Mouse (Mus musculus) midbrain, embryonic 11.5 days (tissue): ENCODE data around the gene Tcf25. TPM values are rescaled to one million over a fixed set of nuclear protein-coding genes. Genes with fewer than 3 reads are reported as not detected.

ENCODE experiments used
- ATAC-seq: fragments of 200-750 bp; cut with Nextera tagmentation; 2 replicates; pipeline ENCODE4 v1.8.0; 2017; ENCODE audit warnings: moderate TSS enrichment, moderate library complexity; ENCODE audit not compliant: low FRiP score
- DNase-seq: peaks from one replicate; pipeline ENCODE4 v3.0.0; 2015; ENCODE audit warnings: low spot score; ENCODE audit errors: missing footprints
- H3K27ac ChIP-seq: fragments of 300-500 bp; sonication (generic); 2 replicates; pipeline ENCODE4 v1.5.1; 2014; ENCODE audit warnings: low read depth, low read length
- H3K27me3 ChIP-seq: fragments of 300-500 bp; sonication (generic); 2 replicates; pipeline ENCODE4 v1.6.1; 2014; ENCODE audit warnings: mild to moderate bottlenecking, low read length, moderate library complexity, mixed read lengths; ENCODE audit not compliant: control insufficient read depth, insufficient read depth
- H3K36me3 ChIP-seq: fragments of 300-500 bp; sonication (generic); 2 replicates; pipeline ENCODE4 v1.6.1; 2014; ENCODE audit warnings: mild to moderate bottlenecking, low read length, moderate library complexity, mixed read lengths; ENCODE audit not compliant: control insufficient read depth, insufficient read depth
- H3K4me1 ChIP-seq: fragments of 300-500 bp; sonication (generic); 2 replicates; pipeline ENCODE4 v1.6.1; 2014; ENCODE audit warnings: low read length; ENCODE audit not compliant: control insufficient read depth, insufficient read depth
- H3K4me2 ChIP-seq: fragments of 300-500 bp; sonication (generic); 2 replicates; pipeline ENCODE4 v1.6.1; 2014; ENCODE audit warnings: mild to moderate bottlenecking, moderate library complexity
- H3K4me3 ChIP-seq: fragments of 300-500 bp; sonication (generic); 2 replicates; pipeline ENCODE4 v1.5.1; 2014; ENCODE audit warnings: low read depth, low read length
- H3K9ac ChIP-seq: fragments of 300-500 bp; sonication (generic); 2 replicates; pipeline ENCODE4 v1.6.1; 2014; ENCODE audit warnings: low read length
- H3K9me3 ChIP-seq: fragments of 300-500 bp; sonication (generic); 2 replicates; pipeline ENCODE4 v1.6.1; 2016; ENCODE audit warnings: low read length; ENCODE audit not compliant: control insufficient read depth
- WGBS: fragments of 180-500 bp; shearing (Covaris S2); extraction: QIAGEN DNeasy Blood & Tissue Kit; methylation state at CpG from one replicate; pipeline ENCODE4 v1.1.7; 2014; 5-methylcytosine and 5-hydroxymethylcytosine counted together
- polyA plus RNA-seq: library from polyadenylated mRNA; unstranded; fragments of >200 nt; fragmentation: Nextera tagmentation; extraction: Ambion mirVana; gene quantifications from 2 replicates; pipeline ENCODE4 v1.2.1, GENCODE M21; 2014

Tcf25 gene
- polyA plus RNA-seq, 1 experiment from 2014 or later = 181 TPM

- ATAC-seq (no peak), DNase-seq (no peak)
- H3K4me1 ChIP-seq = no peaks in the 10 kb centered on the region
- no peak overlapping the region for H3K27ac ChIP-seq
- peaks cover 32% of the 10 kb centered on the region for H3K36me3 ChIP-seq
- H3K27me3 ChIP-seq = no peaks in the 10 kb centered on the region
- no peak overlapping the region for H3K4me3 ChIP-seq
- H3K9me3 ChIP-seq = no peaks in the 10 kb centered on the region
- no peak overlapping the region for H3K4me2 ChIP-seq
- H3K9ac ChIP-seq = no peak overlapping the region
- 96% methylated on average over 13 of the region's 13 CpGs for WGBS
These were observed 24.8 kb downstream of the Tcf25 start for GRCm38 (mm10) chr8:123398308-123398707.

GRCm38 (mm10) chr8:123401936-123402335, 28.4 kb downstream of the Tcf25 start:
- Histone ChIP-seq H3K9ac (no peak overlapping the region), H3K9me3 (no peaks in the 10 kb centered on the region), H3K4me2 (no peak overlapping the region), H3K27ac (no peak overlapping the region), H3K4me3 (no peak overlapping the region), H3K27me3 (no peaks in the 10 kb centered on the region), H3K4me1 (no peaks in the 10 kb centered on the region; the same call in 1 of the 2 replicates), H3K36me3 (peaks cover 16% of the 10 kb centered on the region)
- DNase-seq (no peak), ATAC-seq (no peak)
- WGBS = 90% methylated on average over 9 of the region's 9 CpGs

GRCm38 (mm10) chr8:123402730-123403326, 29.3 kb downstream of the Tcf25 start:
- no peaks in the 10 kb centered on the region; the same call in 1 of the 2 replicates for H3K4me1 ChIP-seq
- DNase-seq (no peak), ATAC-seq (no peak)
- H3K4me3 ChIP-seq = no peak overlapping the region
- H3K9me3 ChIP-seq = no peaks in the 10 kb centered on the region
- H3K4me2 ChIP-seq = no peak overlapping the region
- no peak overlapping the region for H3K9ac ChIP-seq
- H3K27me3 ChIP-seq = no peaks in the 10 kb centered on the region
- no peak overlapping the region for H3K27ac ChIP-seq
- peaks cover 13% of the 10 kb centered on the region for H3K36me3 ChIP-seq
- 91% methylated on average over 9 of the region's 9 CpGs for WGBS

- no peak overlapping the region for H3K27ac ChIP-seq
- ATAC-seq (no peak), DNase-seq (no peak)
- peaks cover 8% of the 10 kb centered on the region for H3K36me3 ChIP-seq
- no peak overlapping the region for H3K4me2 ChIP-seq
- H3K4me1 ChIP-seq = peaks cover 5% of the 10 kb centered on the region
- 51% methylated on average over 8 of the region's 8 CpGs for whole genome bisulfite sequencing
- no peaks in the 10 kb centered on the region for H3K9me3 ChIP-seq
- no peak overlapping the region for H3K9ac ChIP-seq
- H3K4me3 ChIP-seq = no peak overlapping the region
- 0 out of 2 replicates have a peak, but pooled peaks cover 2% of the 10 kb centered on the region for H3K27me3 ChIP-seq
These were observed 31.0 kb downstream of the Tcf25 start for GRCm38 (mm10) chr8:123404521-123404920.

- Histone ChIP-seq H3K4me1 (peaks cover 15% of the 10 kb centered on the region), H3K9ac (no peak within 1 kb of the TSS; the same call in 1 of the 2 replicates), H3K4me3 (no peak within 1 kb of the TSS), H3K36me3 (no peaks in the 10 kb centered on the region), H3K27me3 (0 out of 2 replicates have a peak, but pooled peaks cover 2% of the 10 kb centered on the region), H3K4me2 (no peak within 1 kb of the TSS), H3K9me3 (no peaks in the 10 kb centered on the region), H3K27ac (no peak within 1 kb of the TSS)
- ATAC-seq = no peak
- DNase-seq = peak; percentile 97
- 9% methylated on average over 4 of the region's 4 CpGs for WGBS
These were observed 33.2 kb downstream of the Tcf25 start, which contains the start of gene Mc1r for GRCm38 (mm10) chr8:123406786-123407185. Gene Mc1r (plus strand): TSS chr8:123407107.

GRCm38 (mm10) chr8:123407612-123408011, 34.1 kb downstream of the Tcf25 start:
- Histone ChIP-seq H3K4me2 (no peak overlapping the region), H3K9me3 (no peaks in the 10 kb centered on the region), H3K4me3 (no peak overlapping the region), H3K36me3 (no peaks in the 10 kb centered on the region), H3K27ac (no peak overlapping the region), H3K27me3 (0 out of 2 replicates have a peak, but pooled peaks cover 2% of the 10 kb centered on the region), H3K4me1 (peaks cover 17% of the 10 kb centered on the region), H3K9ac (no peak overlapping the region)
- ATAC-seq (no peak), DNase-seq (peak; percentile 56)
- 91% methylated on average over 13 of the region's 13 CpGs for WGBS

- H3K9me3 ChIP-seq = no peaks in the 10 kb centered on the region
- ATAC-seq = no peak
- H3K27me3 ChIP-seq = peaks cover 5% of the 10 kb centered on the region
- no peaks in the 10 kb centered on the region for H3K36me3 ChIP-seq
- H3K9ac ChIP-seq = peak overlapping the region; percentile 22; the same call in 1 of the 2 replicates
- peak; percentile 78 for DNase-seq
- no peak overlapping the region; the same call in 1 of the 2 replicates for H3K4me2 ChIP-seq
- no peak overlapping the region for H3K4me3 ChIP-seq
- H3K27ac ChIP-seq = no peak overlapping the region; the same call in 1 of the 2 replicates
- H3K4me1 ChIP-seq = peaks cover 26% of the 10 kb centered on the region
- WGBS = 83% methylated on average over 9 of the region's 9 CpGs
These were observed 35.3 kb downstream of the Tcf25 start for GRCm38 (mm10) chr8:123408586-123409544.

GRCm38 (mm10) chr8:123410049-123410587, 36.6 kb downstream of the Tcf25 start:
- peak; percentile 94 for DNase-seq
- 44% methylated on average over 8 of the region's 8 CpGs for WGBS
- Histone ChIP-seq H3K27me3 (peaks cover 5% of the 10 kb centered on the region), H3K36me3 (no peaks in the 10 kb centered on the region), H3K9me3 (no peaks in the 10 kb centered on the region), H3K4me2 (peak overlapping the region; percentile 64), H3K27ac (peak overlapping the region; percentile 87), H3K9ac (peak overlapping the region; percentile 89), H3K4me3 (peak overlapping the region; percentile 66), H3K4me1 (peaks cover 29% of the 10 kb centered on the region)
- ATAC-seq = no peak
